8 mouse cellular contexts compared by ENCODE assay signal in genomic region chr4:133815635-133816503, GRCm38 (mm10). TPM values are rescaled to one million over a fixed set of nuclear protein-coding genes. Genes with fewer than 3 reads are reported as not detected.
DNase-seq lines count a peak whose midpoint lies in the region; ATAC-seq and TF ChIP-seq lines count a peak whose summit lies in the region.

No protein-coding gene starts in this region.

- no peak overlapping the region for H3K4me3 ChIP-seq in layer of hippocampus, adult 2 months
- peak overlapping the region; percentile 16; the same call in 1 of the 2 replicates for H3K4me3 ChIP-seq in embryonic facial prominence, embryonic 13.5 days
- no peak overlapping the region for H3K4me3 ChIP-seq in hindbrain, embryonic 14.5 days (replicated peaks; ENCODE audit: low read length)
- peak overlapping the region; percentile 9; the same call in 1 of the 2 replicates for H3K4me3 ChIP-seq in liver, embryonic 16.5 days (ENCODE audit: low read depth, low read length)

- no peak for TF ChIP-seq CTCF in layer of hippocampus, adult 2 months (conservative IDR thresholded peaks at IDR 0.05)

- peak overlapping the region; percentile 100 for H3K27ac ChIP-seq in layer of hippocampus, adult 2 months
- H3K27ac ChIP-seq in embryonic facial prominence, embryonic 13.5 days, result peak overlapping the region; percentile 100
- peak overlapping the region; percentile 98; the same call in 1 of the 2 replicates for H3K27ac ChIP-seq in hindbrain, embryonic 14.5 days
- H3K27ac ChIP-seq in liver, embryonic 16.5 days (ENCODE audit: low read length), result peak overlapping the region; percentile 41; the same call in 1 of the 2 replicates

- no peaks in the 10 kb centered on the region for H3K27me3 ChIP-seq in embryonic facial prominence, embryonic 13.5 days
- H3K27me3 ChIP-seq in hindbrain, embryonic 14.5 days (ENCODE audit: control insufficient read depth, insufficient read depth, low read length), result no peaks in the 10 kb centered on the region
- no peaks in the 10 kb centered on the region for H3K27me3 ChIP-seq in liver, embryonic 16.5 days (ENCODE audit: control insufficient read depth, insufficient read depth, low read depth, low read length)

- peak overlapping the region; percentile 83 for H3K9ac ChIP-seq in embryonic facial prominence, embryonic 13.5 days
- H3K9ac ChIP-seq in hindbrain, embryonic 14.5 days, result no peak overlapping the region
- peak overlapping the region; percentile 22; the same call in 1 of the 2 replicates for H3K9ac ChIP-seq in liver, embryonic 16.5 days (ENCODE audit: low read depth, low read length)

- ATAC-seq in embryonic facial prominence, embryonic 13.5 days (ENCODE audit: insufficient number of reproducible peaks, insufficient read depth, low FRiP score, low TSS enrichment, low read depth), result no peak
- ATAC-seq in hindbrain, embryonic 14.5 days (ENCODE audit: low FRiP score), result no peak
- ATAC-seq in liver, embryonic 16.5 days (ENCODE audit: low read depth), result no peak
- no peak for ATAC-seq in erythroblast, adult 5-6 weeks (replicated peaks; ENCODE audit: low FRiP score, poor library complexity, severe bottlenecking)

- no peaks in the 10 kb centered on the region for H3K9me3 ChIP-seq in embryonic facial prominence, embryonic 13.5 days
- no peaks in the 10 kb centered on the region for H3K9me3 ChIP-seq in hindbrain, embryonic 14.5 days (ENCODE audit: control insufficient read depth, low read length)
- no peaks in the 10 kb centered on the region for H3K9me3 ChIP-seq in liver, embryonic 16.5 days (replicated peaks; ENCODE audit: control insufficient read depth, low read length)

- 9% methylated on average over 16 of the region's 16 CpGs for WGBS in embryonic facial prominence, embryonic 13.5 days
- WGBS in hindbrain, embryonic 14.5 days, result 4% methylated on average over 16 of the region's 16 CpGs
- WGBS in liver, embryonic 16.5 days (ENCODE audit: insufficient replicate concordance), result 20% methylated on average over 16 of the region's 16 CpGs

- no peak for DNase-seq in layer of hippocampus, adult 2 months (ENCODE audit: low spot score in 2 of 2)
- DNase-seq in layer of hippocampus, adult 18-20 months (ENCODE audit: low spot score in 2 of 2), result no peak
- no peak for DNase-seq in hindbrain, embryonic 14.5 days (ENCODE audit: low spot score)
- DNase-seq in right cerebral cortex, adult 18-20 months, result no peak
- DNase-seq in adrenal gland, postnatal 4 days (ENCODE audit: low spot score in 2 of 2), result no peak

- H3K36me3 ChIP-seq in embryonic facial prominence, embryonic 13.5 days, result no peaks in the 10 kb centered on the region
- H3K36me3 ChIP-seq in hindbrain, embryonic 14.5 days (replicated peaks; ENCODE audit: control insufficient read depth, insufficient read depth), result no peaks in the 10 kb centered on the region
- H3K36me3 ChIP-seq in liver, embryonic 16.5 days (ENCODE audit: control insufficient read depth, insufficient read depth), result no peaks in the 10 kb centered on the region

- H3K4me1 ChIP-seq in embryonic facial prominence, embryonic 13.5 days, result peaks cover 29% of the 10 kb centered on the region
- peaks cover 11% of the 10 kb centered on the region; the same call in 1 of the 2 replicates for H3K4me1 ChIP-seq in hindbrain, embryonic 14.5 days (replicated peaks; ENCODE audit: control insufficient read depth, insufficient read depth, low read length)
- peaks cover 27% of the 10 kb centered on the region for H3K4me1 ChIP-seq in liver, embryonic 16.5 days (ENCODE audit: control insufficient read depth, low read depth, low read length)

- H3K4me2 ChIP-seq in embryonic facial prominence, embryonic 13.5 days, result peak overlapping the region; percentile 58
- peak overlapping the region; percentile 11; the same call in 1 of the 2 replicates for H3K4me2 ChIP-seq in hindbrain, embryonic 14.5 days (replicated peaks)
- peak overlapping the region; percentile 97 for H3K4me2 ChIP-seq in liver, embryonic 16.5 days (ENCODE audit: low read depth, low read length)

RNA-seq across cellular contexts. Expression of gene Arid1a, which starts 59.3 kb away (rescaled TPM):
- total RNA-seq in layer of hippocampus, adult 2 months (2021), result 10 to 100 TPM; 83.2 to 88.6 TPM
- total RNA-seq in layer of hippocampus, adult 18-20 months (2021), result 10 to 100 TPM; 81.2 to 83.2 TPM
- polyA plus RNA-seq in embryonic facial prominence, embryonic 13.5 days (2015; fragmentation: Nextera tagmentation; extraction: Ambion mirVana), result 36.0 and 36.4 TPM in 2 replicates
- polyA plus RNA-seq in hindbrain, embryonic 14.5 days (2014; fragmentation: Nextera tagmentation; extraction: Ambion mirVana), result 35.5 and 37.8 TPM in 2 replicates
- polyA plus RNA-seq in liver, embryonic 16.5 days (2015; fragmentation: Nextera tagmentation; extraction: Ambion mirVana), result 7.6 and 7.9 TPM in 2 replicates
- total RNA-seq in adrenal gland, postnatal 4 days (2021), result 10 to 100 TPM; 77.3 to 89.1 TPM
- total RNA-seq in erythroblast, adult 5-6 weeks (2015; ENCODE audit: low replicate concordance), result 31.1 and 41.2 TPM in 2 replicates
- 21.9 and 27.2 TPM in 2 replicates for total RNA-seq in erythroblast, adult 5-6 weeks (2017; ENCODE audit: low replicate concordance)

Comparison
In these comparisons a context has a peak if more than half of its experiments do, and no peak if none do; other contexts are left out.
1. H3K27ac ChIP-seq: peak in every context shown above with its lines; median percentile 100 in layer of hippocampus, adult 2 months; 100 in embryonic facial prominence, embryonic 13.5 days; 98 in hindbrain, embryonic 14.5 days; 41 in liver, embryonic 16.5 days.
2. H3K4me3 ChIP-seq: peak in embryonic facial prominence, embryonic 13.5 days (single experiment) and liver, embryonic 16.5 days (single experiment); none in layer of hippocampus, adult 2 months (single experiment) and hindbrain, embryonic 14.5 days (single experiment).
3. H3K4me2 ChIP-seq: peak in every context shown above with its lines; median percentile 97 in liver, embryonic 16.5 days; 58 in embryonic facial prominence, embryonic 13.5 days; 11 in hindbrain, embryonic 14.5 days.